Mouse (Mus musculus) heart, postnatal 0 days (tissue): Measurements from ENCODE around the gene Alcam.

Experiments
- CTCF ChIP-seq: IDR thresholded peaks from 2 replicates; pipeline ENCODE4 v1.5.1; 2016; ENCODE audit warnings: antibody characterized with exemption, control low read depth, low read depth
- EP300 ChIP-seq: IDR thresholded peaks from 2 replicates; pipeline ENCODE4 v1.6.1; 2016; ENCODE audit warnings: antibody characterized with exemption, low read depth

- TF ChIP-seq CTCF (no peak), EP300 (no peak)
Measured at GRCm38 (mm10) chr16:52433189-52433588, 20.7 kb downstream of the Alcam start.
